Mouse (Mus musculus) kidney, postnatal 10 days (tissue): Measurements from ENCODE around the gene Cetn4.
A peak's percentile ranks its signal among the peaks of the same experiment; 100 is the strongest.

Experiments used
- DNase-seq: peaks from one replicate; pipeline ENCODE4 v3.0.0; 2021; ENCODE audit warnings: mixed read lengths

Cetn4 gene

GRCm38 (mm10) chr3:37312370-37312941, at the start of gene Cetn4, which contains the start of gene Bbs12:
Gene Cetn4, minus strand, starts transcription at chr3:37312708.
Gene Bbs12, plus strand, starts transcription at chr3:37312554.
- peak; percentile 98 for DNase-seq

- no peak for DNase-seq
These were observed 48.2 kb upstream of the Cetn4 start for GRCm38 (mm10) chr3:37360729-37361128.

GRCm38 (mm10) chr3:37354737-37355136, 42.2 kb upstream of the Cetn4 start:
- DNase-seq: no peak

GRCm38 (mm10) chr3:37353951-37354481, 41.5 kb upstream of the Cetn4 start:
- no peak for DNase-seq

- no peak for DNase-seq
These were observed 37.9 kb upstream of the Cetn4 start for GRCm38 (mm10) chr3:37350386-37350785.

GRCm38 (mm10) chr3:37349166-37349548, 36.6 kb upstream of the Cetn4 start:
- no peak for DNase-seq

GRCm38 (mm10) chr3:37348221-37349165, 36.0 kb upstream of the Cetn4 start, which contains the start of gene Fgf2:
Gene Fgf2, plus strand, starts transcription at chr3:37348346.
- peak; percentile 62 for DNase-seq

GRCm38 (mm10) chr3:37347671-37348070, 35.2 kb upstream of the Cetn4 start:
- DNase-seq: no peak

GRCm38 (mm10) chr3:37342811-37343210, 30.3 kb upstream of the Cetn4 start:
- DNase-seq: no peak

- peak; percentile 45 for DNase-seq
These were observed 28.6 kb upstream of the Cetn4 start for GRCm38 (mm10) chr3:37341110-37341509.

GRCm38 (mm10) chr3:37334053-37334452, 21.5 kb upstream of the Cetn4 start:
- DNase-seq: no peak

GRCm38 (mm10) chr3:37331999-37332449, 19.5 kb upstream of the Cetn4 start:
- DNase-seq: no peak

GRCm38 (mm10) chr3:37329963-37330362, 17.5 kb upstream of the Cetn4 start:
- DNase-seq: no peak

GRCm38 (mm10) chr3:37328489-37328888, 16.0 kb upstream of the Cetn4 start:
- DNase-seq: no peak

GRCm38 (mm10) chr3:37326627-37327026, 14.1 kb upstream of the Cetn4 start:
- DNase-seq: no peak

GRCm38 (mm10) chr3:37325317-37326112, 13.0 kb upstream of the Cetn4 start:
- no peak for DNase-seq

- peak; percentile 16 for DNase-seq
These were observed 11.8 kb upstream of the Cetn4 start for GRCm38 (mm10) chr3:37324310-37324709.

GRCm38 (mm10) chr3:37316233-37316632, 3.7 kb upstream of the Cetn4 start:
- no peak for DNase-seq

GRCm38 (mm10) chr3:37313371-37313770, 863 bp upstream of the Cetn4 start:
- DNase-seq: no peak

- DNase-seq: no peak
These were observed 575 bp downstream of the Cetn4 start for GRCm38 (mm10) chr3:37311897-37312369.

- no peak for DNase-seq
These were observed 8.9 kb downstream of the Cetn4 start for GRCm38 (mm10) chr3:37303392-37304139.

GRCm38 (mm10) chr3:37302685-37303084, 9.8 kb downstream of the Cetn4 start:
- DNase-seq: peak; percentile 59
